In genomic region chr3:8721628-8722594, GRCm38 (mm10) we compare ENCODE assay signal across 14 mouse cellular contexts.
DNase-seq lines count a peak whose midpoint lies in the region; TF ChIP-seq lines count a peak whose summit lies in the region.
"Had no signal": no experiment of that assay in that cellular context is flagged by ENCODE, and none has a peak within 500 bp of the region (broad histone marks: within the 10 kb centered on the region; RNA-seq: fewer than 3 reads in every experiment).

No protein-coding gene starts in this region.

- no peaks in the 10 kb centered on the region for H3K79me2 ChIP-seq in liver, adult 2 months (ENCODE audit: control insufficient read depth, insufficient read depth, low read length)

- TF ChIP-seq POLR2A in liver, adult 2 months (IDR thresholded peaks at IDR 0.05; ENCODE audit: extremely low read depth, insufficient read depth, low read length) = no peak

- peak; percentile 11 to 18 for DNase-seq in adrenal gland, postnatal 36 days
- no peak for DNase-seq in adrenal gland, postnatal 25 days
- peak; percentile 43 to 59 for DNase-seq in kidney, postnatal 4 days
- DNase-seq in kidney, postnatal 25 days = no peak
- peak; percentile 64 for DNase-seq in liver, adult 2 months (ENCODE audit: extremely low read depth, low read depth, low spot score)
- peak; percentile 28 for DNase-seq in retina, embryonic 14.5 days (ENCODE audit: low spot score)
- DNase-seq in thymus, adult 18-20 months = no peak
- no peak for DNase-seq in left cerebral cortex, adult 9 months (ENCODE audit: low spot score in 2 of 2)
- DNase-seq: cerebellum, postnatal 36 days; gastrocnemius, postnatal 36 days; right cerebral cortex, postnatal 25 days; thymus, postnatal 14 days had no signal

- 66% methylated on average over 4 of the region's 4 CpGs for WGBS in liver, adult 2 months

- no peak for TF ChIP-seq CTCF in liver, adult 2 months (IDR thresholded peaks at IDR 0.05; ENCODE audit: low read depth, low read length)

- no peaks in the 10 kb centered on the region for H3K4me1 ChIP-seq in liver, adult 2 months (ENCODE audit: control insufficient read depth, insufficient read depth, low read length)

- peaks cover 4% of the 10 kb centered on the region; the same call in 1 of the 2 replicates for H3K27me3 ChIP-seq in liver, adult 2 months (ENCODE audit: control insufficient read depth, insufficient read depth, low read length)
- H3K27me3 ChIP-seq: limb, embryonic 15.5 days had no signal

- no peak overlapping the region for H3K4me3 ChIP-seq in liver, adult 2 months (ENCODE audit: insufficient read depth, low read depth, low read length)
- H3K4me3 ChIP-seq: limb, embryonic 15.5 days; megakaryocyte, embryonic 14.5 days had no signal

- H3K36me3 ChIP-seq in liver, adult 2 months (ENCODE audit: control insufficient read depth, insufficient read depth, low read length) = no peaks in the 10 kb centered on the region
- H3K36me3 ChIP-seq: limb, embryonic 15.5 days had no signal

- H3K27ac ChIP-seq in liver, adult 2 months (replicated peaks; ENCODE audit: insufficient read depth, low read depth, low read length) = no peak overlapping the region
- H3K27ac ChIP-seq: limb, embryonic 15.5 days had no signal

- no peak overlapping the region for H3K9ac ChIP-seq in liver, adult 2 months (ENCODE audit: low read depth, low read length)
- H3K9ac ChIP-seq: limb, embryonic 15.5 days had no signal

Comparison
In these comparisons a context has a peak if more than half of its experiments do, and no peak if none do; other contexts are left out.
1. DNase-seq: peak in adrenal gland, postnatal 36 days (2 of 2), kidney, postnatal 4 days (2 of 2), liver, adult 2 months (single experiment) and retina, embryonic 14.5 days (single experiment); none in adrenal gland, postnatal 25 days (single experiment), kidney, postnatal 25 days (0 of 2), thymus, adult 18-20 months (0 of 2) and left cerebral cortex, adult 9 months (0 of 2).